Mouse (Mus musculus) neural tube, postnatal 0 days (tissue): ENCODE results near the gene Serp2. TPM values are rescaled to one million over a fixed set of nuclear protein-coding genes. Genes with fewer than 3 reads are reported as not detected.

Source experiments
- polyA plus RNA-seq: library from polyadenylated mRNA; unstranded; fragments of >200 nt; fragmentation: Nextera tagmentation; extraction: Ambion mirVana; gene quantifications from 2 replicates; pipeline ENCODE4 v1.2.1, GENCODE M21; 2015

The Serp2 gene
- polyA plus RNA-seq: 316 and 330 TPM in 2 replicates

DNA sequence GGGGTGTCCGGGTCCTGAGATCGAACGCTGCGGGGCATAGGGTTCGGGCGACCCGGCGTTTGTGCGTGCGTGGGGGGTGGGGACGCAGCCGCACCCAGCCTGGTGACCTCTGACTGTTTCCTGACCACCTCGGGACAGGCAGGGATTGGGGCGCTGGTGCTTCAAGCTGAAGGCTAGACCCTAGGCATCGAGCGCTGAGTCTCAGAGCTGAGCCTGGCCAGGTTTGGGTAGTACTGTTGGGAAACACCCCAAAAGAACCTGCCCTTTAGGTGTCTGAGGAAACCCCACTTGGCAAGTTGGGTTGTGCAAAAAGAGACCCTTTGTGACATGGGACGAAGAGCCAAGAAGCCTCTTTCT is at the start of gene Serp2:
Serp2 (minus strand) TSS at position 38 of the 357 bp plus-strand sequence.

Other genes with a start within 250 kb of the Serp2 start
- gene Tsc22d1, start 141.9 kb downstream of the Serp2 start, polyA plus RNA-seq: 624 and 699 TPM in 2 replicates